Mouse (Mus musculus): ENCODE results near the gene Gpr155.

DNA sequence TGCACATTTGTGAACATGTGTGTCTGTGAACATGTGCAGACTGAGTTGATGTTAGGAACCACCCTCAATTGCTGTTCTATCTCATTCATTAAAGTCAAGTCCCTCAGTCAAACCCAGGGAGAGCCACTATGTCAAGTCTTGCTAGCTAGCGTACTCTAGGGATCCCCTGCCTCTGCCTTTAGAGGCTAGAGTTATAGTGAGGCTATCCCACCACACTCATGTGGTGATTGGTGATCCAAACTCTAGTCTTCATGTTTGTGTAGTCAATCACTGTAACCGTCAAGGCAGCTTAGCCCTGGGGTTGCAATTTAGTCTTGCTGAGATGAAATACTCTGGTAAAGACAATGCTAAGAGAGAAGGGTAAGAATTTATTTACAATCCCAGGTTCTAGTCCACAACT, 11.1 kb upstream of the Gpr155 start:
- TF ChIP-seq USF1 (IDR thresholded peaks at IDR 0.05; ENCODE audit: low read depth) (no peak), CTCF (IDR thresholded peaks at IDR 0.05; ENCODE audit: control insufficient read depth, insufficient read depth, insufficient read length) (no peak), CEBPB (IDR thresholded peaks at IDR 0.05; ENCODE audit: low read depth) (no peak), MYOD1 (IDR thresholded peaks at IDR 0.05; ENCODE audit: control insufficient read depth, insufficient read length, low read depth) (no peak), MAX (IDR thresholded peaks at IDR 0.05) (no peak)

Data from C2C12 (cell line).